Mouse (Mus musculus) megakaryocyte, embryonic 14.5 days (primary cell): Measurements from ENCODE around the gene Rnf38.

Experiments used
- FLI1 ChIP-seq: IDR thresholded peaks from 2 replicates; pipeline ENCODE4 v1.6.1; 2012; ENCODE audit warnings: low read length, inconsistent platforms, mixed read lengths
- GATA1 ChIP-seq: IDR thresholded peaks from 3 replicates; pipeline ENCODE4 v1.6.1; 2012; ENCODE audit warnings: mixed read lengths, low read length, inconsistent platforms, borderline replicate concordance

DNA sequence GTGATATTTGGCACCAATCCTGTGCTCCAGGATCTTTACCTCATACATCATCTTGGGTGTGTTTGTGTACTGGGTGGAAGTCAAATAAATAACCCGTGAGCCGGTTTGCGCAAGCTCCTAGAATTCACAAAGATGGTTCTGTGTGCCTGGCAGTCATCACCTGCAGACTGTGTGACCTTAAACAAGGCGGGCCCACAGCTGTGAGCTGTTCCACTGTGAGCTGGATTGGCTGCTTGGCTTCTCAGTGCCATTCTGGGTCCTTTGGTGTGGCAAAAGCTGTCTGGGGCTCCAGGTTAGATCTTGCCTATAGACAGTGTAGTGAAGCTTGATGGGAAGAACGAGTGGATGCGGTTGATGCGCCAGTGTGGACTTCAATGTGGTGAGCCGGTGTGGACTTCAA lies 130.0 kb downstream of the Rnf38 start:
- no peak for TF ChIP-seq GATA1
- no peak for TF ChIP-seq FLI1
